Mouse (Mus musculus) neural tube, embryonic 12.5 days (tissue): Measurements from ENCODE around the gene Naa15. TPM values are rescaled to one million over a fixed set of nuclear protein-coding genes. Genes with fewer than 3 reads are reported as not detected.

Source experiments
- ATAC-seq: fragments of 200-750 bp; cut with Nextera tagmentation; 2 replicates; pipeline ENCODE4 v1.8.0; 2017; ENCODE audit warnings: low read depth, mild to moderate bottlenecking, moderate TSS enrichment, moderate library complexity; ENCODE audit not compliant: low FRiP score
- H3K27ac ChIP-seq: fragments of 300-500 bp; sonication (generic); 2 replicates; pipeline ENCODE4 v1.5.1; 2016
- H3K27me3 ChIP-seq: fragments of 300-500 bp; sonication (generic); replicated peaks from 2 replicates; pipeline ENCODE4 v1.6.1; 2016; ENCODE audit warnings: mild to moderate bottlenecking
- H3K36me3 ChIP-seq: fragments of 300-500 bp; sonication (generic); 2 replicates; pipeline ENCODE4 v1.6.1; 2016; ENCODE audit warnings: mild to moderate bottlenecking
- H3K4me1 ChIP-seq: fragments of 300-500 bp; sonication (generic); 2 replicates; pipeline ENCODE4 v1.6.1; 2016
- H3K4me2 ChIP-seq: fragments of 300-500 bp; sonication (generic); replicated peaks from 2 replicates; pipeline ENCODE4 v1.6.1; 2016; ENCODE audit warnings: mild to moderate bottlenecking
- H3K4me3 ChIP-seq: fragments of 300-500 bp; sonication (generic); 2 replicates; pipeline ENCODE4 v1.5.1; 2016
- H3K9ac ChIP-seq: fragments of 300-500 bp; sonication (generic); 2 replicates; pipeline ENCODE4 v1.6.1; 2016; ENCODE audit warnings: mild to moderate bottlenecking
- H3K9me3 ChIP-seq: fragments of 300-500 bp; sonication (generic); 2 replicates; pipeline ENCODE4 v1.6.1; 2016; ENCODE audit warnings: mild to moderate bottlenecking
- WGBS: fragments of 180-500 bp; shearing (Covaris S2); methylation state at CpG from one replicate; pipeline ENCODE4 v1.1.7; 2016; 5-methylcytosine and 5-hydroxymethylcytosine counted together
- polyA plus RNA-seq: library from polyadenylated mRNA; unstranded; fragments of >200 nt; fragmentation: Nextera tagmentation; extraction: Ambion mirVana; gene quantifications from 2 replicates; pipeline ENCODE4 v1.2.1, GENCODE M21; 2016

Gene Naa15
- polyA plus RNA-seq: 57.4 and 65.9 TPM in 2 replicates

DNA sequence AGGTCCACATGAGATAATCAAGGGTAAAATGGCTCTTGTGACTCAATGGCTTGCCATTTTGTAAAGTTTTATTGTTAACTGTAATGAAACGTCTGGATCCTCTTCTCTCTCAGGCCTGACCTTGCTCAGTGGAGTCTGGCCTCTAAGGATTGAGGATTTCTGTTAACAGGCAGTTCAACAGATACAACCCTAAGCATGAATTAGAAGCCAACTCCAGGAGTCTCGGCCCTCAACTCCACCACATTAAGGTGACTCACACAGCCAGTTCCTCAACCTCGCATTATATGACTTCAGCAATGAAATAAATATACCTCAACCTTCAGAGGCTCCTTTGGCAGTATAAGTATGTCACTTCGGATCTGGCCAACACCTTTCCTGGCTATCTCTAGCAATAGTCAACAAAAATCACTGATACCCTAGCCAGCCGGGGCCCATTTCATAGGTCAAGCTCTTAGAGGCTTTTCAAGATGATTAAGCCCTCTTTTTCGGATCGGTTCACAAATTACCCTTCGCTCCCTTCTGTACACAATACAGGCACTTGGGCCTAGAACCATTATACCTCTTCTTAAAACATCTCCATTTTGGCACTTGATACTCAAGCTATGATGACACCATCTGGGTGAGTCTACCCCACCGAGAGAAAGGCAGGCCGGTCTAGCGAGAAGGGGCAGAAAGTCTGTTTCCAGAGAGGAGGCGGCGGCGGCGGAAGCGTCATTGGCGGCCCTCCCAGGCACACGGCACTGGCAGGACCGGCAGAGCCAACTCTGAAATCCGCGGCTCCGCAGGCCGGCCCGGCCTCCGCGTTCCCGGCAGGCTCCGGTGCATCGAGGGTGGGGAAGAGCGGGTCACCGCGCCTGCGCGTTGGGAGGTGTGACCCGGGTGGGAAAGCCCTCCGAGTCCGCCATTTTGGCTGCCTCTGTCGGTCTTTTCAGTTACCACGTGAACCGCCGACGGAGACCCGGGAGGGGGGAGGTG is at the start of gene Naa15:
Gene Naa15, plus strand, starts transcription at position 51 of the 975 bp plus-strand sequence.
- peaks cover 24% of the 10 kb centered on the region for H3K4me1 ChIP-seq
- peak within 1 kb of the TSS; percentile 81 for H3K4me2 ChIP-seq
- H3K27ac ChIP-seq: peak within 1 kb of the TSS; percentile 86
- 5% methylated on average over 43 of the region's 43 CpGs for WGBS
- peak; percentile 89 for ATAC-seq
- peak within 1 kb of the TSS; percentile 98 for H3K9ac ChIP-seq
- H3K9me3 ChIP-seq: no peaks in the 10 kb centered on the region
- H3K4me3 ChIP-seq: peak within 1 kb of the TSS; percentile 100
- no peaks in the 10 kb centered on the region for H3K27me3 ChIP-seq
- no peaks in the 10 kb centered on the region for H3K36me3 ChIP-seq

DNA sequence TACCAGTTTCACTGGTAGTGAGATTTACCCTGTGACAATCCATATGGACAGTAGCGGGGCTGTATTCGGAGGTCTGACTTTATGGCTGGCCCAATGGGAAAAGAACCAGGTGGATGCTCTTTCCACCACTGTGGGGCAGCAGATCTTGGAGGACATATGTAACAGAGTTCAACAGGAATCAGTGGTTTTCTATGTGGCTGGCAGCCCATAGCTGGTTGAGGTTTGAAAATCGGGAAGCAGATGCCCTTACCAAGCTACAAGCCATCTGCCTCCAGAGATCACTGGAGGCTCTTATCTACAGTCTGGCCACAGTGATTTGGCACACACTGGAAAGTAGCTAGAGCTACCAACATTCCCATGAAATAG is 49.4 kb upstream of the Naa15 start:
- Histone ChIP-seq H3K9ac (no peak overlapping the region), H3K4me1 (peaks cover 7% of the 10 kb centered on the region; the same call in 1 of the 2 replicates), H3K36me3 (no peaks in the 10 kb centered on the region), H3K4me3 (no peak overlapping the region; the same call in 1 of the 2 replicates), H3K9me3 (no peaks in the 10 kb centered on the region), H3K27ac (no peak overlapping the region), H3K27me3 (no peaks in the 10 kb centered on the region), H3K4me2 (peak overlapping the region; percentile 76)
- ATAC-seq: no peak
- 13% methylated on average over 3 of the region's 3 CpGs for WGBS

DNA sequence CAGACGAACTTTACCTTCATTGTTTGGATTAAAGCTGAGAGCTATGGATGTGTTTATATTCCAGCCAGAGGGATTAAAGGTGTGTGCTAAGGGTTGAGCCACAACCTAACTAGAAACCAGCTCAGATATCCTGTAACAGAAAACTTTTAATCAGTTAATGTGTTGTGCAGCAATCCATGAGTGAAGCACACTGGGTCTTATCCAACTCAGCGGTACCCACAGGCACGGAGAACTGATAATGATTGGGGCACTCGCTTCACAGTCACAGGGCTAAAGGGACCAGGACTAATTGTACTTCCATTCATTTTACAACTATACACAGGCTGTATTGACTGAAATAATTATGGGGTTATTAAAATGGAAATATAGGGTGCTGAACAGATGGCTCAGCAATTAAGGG is 48.0 kb upstream of the Naa15 start:
- no peaks in the 10 kb centered on the region for H3K36me3 ChIP-seq
- 64% methylated on average over 4 of the region's 4 CpGs for WGBS
- no peak overlapping the region for H3K4me3 ChIP-seq
- H3K4me1 ChIP-seq: peaks cover 7% of the 10 kb centered on the region; the same call in 1 of the 2 replicates
- no peaks in the 10 kb centered on the region for H3K9me3 ChIP-seq
- H3K9ac ChIP-seq: no peak overlapping the region
- no peak overlapping the region for H3K4me2 ChIP-seq
- H3K27me3 ChIP-seq: no peaks in the 10 kb centered on the region
- no peak for ATAC-seq
- no peak overlapping the region for H3K27ac ChIP-seq

DNA sequence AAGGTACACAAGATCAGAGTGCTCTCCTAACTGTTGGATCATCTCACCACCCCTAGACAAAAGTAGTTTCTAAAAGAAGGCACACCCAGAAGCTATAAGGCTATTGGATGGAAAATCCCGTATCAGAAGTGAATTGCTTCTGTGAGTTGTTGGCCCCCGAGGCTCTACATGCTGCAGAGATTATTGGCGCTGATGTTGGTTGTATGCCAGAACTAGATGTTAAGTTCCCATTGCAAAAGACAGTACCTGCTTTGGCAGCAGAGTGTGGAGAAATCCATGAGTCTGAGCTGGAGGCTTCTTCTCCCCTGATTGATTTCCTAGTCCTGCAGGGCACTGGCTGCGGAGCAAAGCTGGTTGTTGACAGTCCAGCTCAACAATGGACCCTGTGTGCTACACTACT is 46.9 kb upstream of the Naa15 start:
- H3K4me3 ChIP-seq: no peak overlapping the region
- H3K4me1 ChIP-seq: peaks cover 7% of the 10 kb centered on the region; the same call in 1 of the 2 replicates
- H3K36me3 ChIP-seq: no peaks in the 10 kb centered on the region
- no peak for ATAC-seq
- WGBS: 83% methylated on average over 4 of the region's 4 CpGs
- H3K4me2 ChIP-seq: no peak overlapping the region
- H3K9me3 ChIP-seq: no peaks in the 10 kb centered on the region
- no peak overlapping the region for H3K9ac ChIP-seq
- no peak overlapping the region for H3K27ac ChIP-seq
- no peaks in the 10 kb centered on the region for H3K27me3 ChIP-seq

DNA sequence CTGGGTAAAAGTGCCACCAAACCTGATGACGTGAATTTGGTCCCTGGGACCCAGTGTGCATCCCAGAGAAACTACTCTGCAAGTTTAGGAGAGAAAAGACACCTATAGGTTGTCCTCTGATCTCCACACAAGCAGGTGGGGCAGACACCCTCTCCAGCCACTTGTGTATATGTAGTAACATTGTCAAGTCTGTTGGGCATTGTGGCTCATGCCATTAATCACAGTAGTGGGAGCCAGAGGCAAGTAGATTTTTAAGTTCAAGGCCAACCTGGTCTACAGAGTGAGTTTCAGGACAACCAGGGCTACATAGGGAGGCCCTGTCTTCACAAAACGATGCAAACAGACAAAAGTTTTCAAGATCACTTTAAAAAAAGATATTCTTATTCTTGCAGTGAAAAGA is 43.1 kb upstream of the Naa15 start:
- no peaks in the 10 kb centered on the region for H3K36me3 ChIP-seq
- H3K27me3 ChIP-seq: no peaks in the 10 kb centered on the region
- H3K9me3 ChIP-seq: peaks cover 5% of the 10 kb centered on the region; the same call in 1 of the 2 replicates
- H3K4me1 ChIP-seq: no peaks in the 10 kb centered on the region
- no peak overlapping the region for H3K27ac ChIP-seq
- no peak overlapping the region for H3K9ac ChIP-seq
- 73% methylated on average over 2 of the region's 2 CpGs for WGBS
- no peak overlapping the region for H3K4me2 ChIP-seq
- ATAC-seq: no peak
- H3K4me3 ChIP-seq: no peak overlapping the region

DNA sequence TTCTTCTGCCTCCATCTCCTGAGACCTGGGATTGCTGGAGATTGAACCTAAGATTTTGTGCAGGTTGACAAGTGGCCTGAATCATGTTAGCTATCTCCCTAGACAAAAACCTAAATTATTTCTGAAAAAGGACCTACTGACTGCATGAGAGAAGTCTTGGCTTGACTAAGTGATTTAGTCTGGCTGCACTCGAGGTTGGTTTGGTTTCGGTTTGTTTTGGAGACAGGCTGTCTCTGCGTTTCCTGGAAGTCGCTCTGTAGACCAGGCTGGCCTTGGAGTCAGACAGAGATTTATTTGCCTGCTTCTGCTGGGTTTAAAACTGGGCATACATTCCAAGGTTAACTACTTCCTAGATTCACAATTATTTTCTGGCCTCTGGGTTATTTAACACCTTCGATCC is 42.1 kb upstream of the Naa15 start:
- Histone ChIP-seq H3K36me3 (no peaks in the 10 kb centered on the region), H3K4me2 (no peak overlapping the region), H3K4me3 (no peak overlapping the region), H3K9me3 (peaks cover 5% of the 10 kb centered on the region; the same call in 1 of the 2 replicates), H3K27me3 (no peaks in the 10 kb centered on the region), H3K9ac (no peak overlapping the region), H3K4me1 (no peaks in the 10 kb centered on the region), H3K27ac (no peak overlapping the region)
- WGBS: 84% methylated on average over 5 of the region's 5 CpGs
- ATAC-seq: no peak

DNA sequence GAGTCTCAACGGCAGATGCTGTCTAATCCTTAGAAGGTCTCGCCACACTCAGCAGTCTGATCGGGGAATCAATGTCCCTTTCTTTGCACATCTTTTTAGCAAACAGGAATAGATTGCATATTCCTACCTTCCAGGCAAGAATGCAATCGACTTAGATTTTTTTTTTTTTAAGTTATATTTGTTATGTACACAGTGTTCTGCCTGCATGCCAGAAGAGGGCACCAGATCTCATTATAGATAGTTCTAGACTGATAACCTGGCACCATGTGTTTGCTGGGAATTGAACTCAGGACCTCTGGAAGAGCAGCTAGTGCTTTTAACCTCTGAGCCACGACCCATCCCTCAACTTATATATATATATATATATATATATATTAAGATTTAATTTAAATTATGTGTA is 41.4 kb upstream of the Naa15 start:
- WGBS: 80% methylated on average over 5 of the region's 5 CpGs
- Histone ChIP-seq H3K9me3 (peaks cover 5% of the 10 kb centered on the region; the same call in 1 of the 2 replicates), H3K27ac (no peak overlapping the region), H3K9ac (no peak overlapping the region), H3K36me3 (no peaks in the 10 kb centered on the region), H3K4me1 (no peaks in the 10 kb centered on the region), H3K4me3 (no peak overlapping the region), H3K4me2 (no peak overlapping the region), H3K27me3 (no peaks in the 10 kb centered on the region)
- ATAC-seq: no peak

DNA sequence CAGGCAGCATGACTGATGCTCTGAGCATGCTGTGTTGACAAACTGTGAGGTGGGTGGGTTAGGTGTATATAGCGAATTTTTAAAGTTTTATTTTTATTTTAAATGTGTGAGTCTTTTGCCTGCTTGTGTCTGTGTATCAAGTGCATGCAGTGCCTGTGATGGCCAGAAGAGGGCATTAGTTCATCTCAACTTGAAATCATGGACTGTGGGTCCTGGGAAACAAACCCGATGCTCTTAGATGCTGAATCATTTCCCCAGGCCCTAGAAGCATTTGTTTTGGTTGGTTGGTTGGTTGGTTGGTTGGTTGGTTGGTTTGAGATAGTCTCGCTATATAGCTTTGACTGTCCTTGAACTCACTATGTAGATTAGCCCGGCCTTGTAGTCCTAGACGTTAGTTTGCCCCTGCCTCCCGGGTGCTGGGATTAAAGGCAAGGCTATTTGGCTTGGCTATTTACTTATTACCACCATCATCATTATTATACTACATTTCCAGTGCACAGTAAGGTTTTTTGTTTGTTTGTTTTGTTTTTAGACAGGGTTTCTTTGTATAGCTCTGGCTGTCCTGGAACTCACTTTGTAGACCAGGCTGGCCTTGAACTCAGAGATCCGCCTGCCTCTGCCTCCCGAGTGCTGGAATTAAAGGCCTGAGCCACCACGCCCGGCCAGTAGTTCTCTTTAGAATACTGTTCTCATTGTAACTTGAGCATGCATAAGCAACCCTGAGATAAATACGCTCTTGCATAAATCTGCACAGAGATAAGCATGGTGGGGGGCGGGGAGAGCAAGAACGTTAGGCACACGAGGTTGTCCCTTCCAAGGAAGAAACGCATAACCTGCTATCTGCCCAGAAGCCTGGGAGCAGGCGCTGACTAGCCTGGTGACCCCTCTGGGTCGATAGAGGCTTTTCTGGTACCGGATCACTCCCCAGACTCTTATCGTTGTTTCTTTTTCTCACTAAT is 39.4 kb upstream of the Naa15 start:
- Histone ChIP-seq H3K36me3 (no peaks in the 10 kb centered on the region), H3K9ac (no peak overlapping the region), H3K4me1 (no peaks in the 10 kb centered on the region), H3K27ac (no peak overlapping the region), H3K4me3 (no peak overlapping the region), H3K9me3 (peaks cover 5% of the 10 kb centered on the region; the same call in 1 of the 2 replicates), H3K27me3 (no peaks in the 10 kb centered on the region), H3K4me2 (no peak overlapping the region)
- WGBS: 87% methylated on average over 19 of the region's 19 CpGs
- no peak for ATAC-seq

DNA sequence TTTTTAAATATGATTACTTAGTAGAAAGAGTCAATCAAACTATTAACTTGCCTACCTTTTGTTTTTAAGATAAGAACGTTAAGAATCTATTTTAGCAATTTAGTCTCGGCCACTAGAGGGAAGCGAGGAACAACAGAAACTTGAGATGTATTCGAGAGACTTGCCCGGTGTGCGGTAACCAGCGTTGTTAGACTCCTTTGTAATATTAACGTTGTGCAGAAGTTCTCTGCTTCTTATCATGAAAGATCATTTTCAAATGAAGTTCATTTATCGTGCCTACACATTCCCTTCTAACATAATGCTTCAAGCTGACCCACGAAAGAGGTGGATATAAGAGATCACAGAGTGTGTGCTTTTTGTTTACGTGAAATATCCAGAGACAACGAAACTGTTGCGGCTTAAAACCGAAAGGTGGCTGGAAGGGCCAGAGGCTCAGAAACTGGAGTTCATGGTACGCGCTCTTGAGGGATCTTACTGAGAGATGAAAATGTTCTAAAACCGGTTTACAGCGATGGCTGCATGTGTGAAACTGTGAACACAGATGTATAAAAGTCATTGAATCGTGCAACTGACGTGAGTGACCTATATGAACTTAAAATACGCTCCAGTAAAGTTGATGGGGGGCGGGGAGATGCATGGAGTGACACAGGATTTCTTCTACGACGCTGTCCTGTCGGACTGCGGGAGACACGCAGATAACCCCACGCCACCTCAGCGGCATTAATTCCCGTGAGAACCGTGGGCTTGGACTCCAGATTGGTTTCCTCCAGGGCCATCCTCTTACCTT is 36.9 kb upstream of the Naa15 start:
- Histone ChIP-seq H3K9ac (no peak overlapping the region), H3K27ac (no peak overlapping the region), H3K9me3 (peaks cover 5% of the 10 kb centered on the region; the same call in 1 of the 2 replicates), H3K4me2 (peak overlapping the region; percentile 22), H3K36me3 (no peaks in the 10 kb centered on the region), H3K27me3 (no peaks in the 10 kb centered on the region), H3K4me1 (no peaks in the 10 kb centered on the region), H3K4me3 (no peak overlapping the region)
- no peak for ATAC-seq
- 53% methylated on average over 31 of the region's 31 CpGs for WGBS

DNA sequence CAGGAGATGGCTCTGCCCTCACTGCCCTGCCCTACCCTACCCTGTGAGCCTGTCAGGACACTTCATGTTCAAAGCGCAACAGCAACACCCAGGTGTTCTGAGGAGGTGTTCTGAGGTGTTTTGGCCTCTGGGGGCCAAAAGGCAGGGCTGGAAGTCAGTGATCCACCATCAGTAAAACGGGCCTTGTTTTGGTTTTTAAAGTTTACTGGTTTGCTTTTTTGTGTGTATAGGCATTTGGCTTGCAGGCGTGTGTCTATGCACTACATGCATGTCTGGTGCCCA is 36.3 kb upstream of the Naa15 start:
- H3K4me3 ChIP-seq: no peak overlapping the region
- H3K36me3 ChIP-seq: no peaks in the 10 kb centered on the region
- H3K4me1 ChIP-seq: no peaks in the 10 kb centered on the region
- no peak overlapping the region for H3K27ac ChIP-seq
- no peak overlapping the region for H3K9ac ChIP-seq
- H3K9me3 ChIP-seq: peaks cover 5% of the 10 kb centered on the region; the same call in 1 of the 2 replicates
- 86% methylated on average over 3 of the region's 3 CpGs for WGBS
- ATAC-seq: no peak
- H3K27me3 ChIP-seq: no peaks in the 10 kb centered on the region
- H3K4me2 ChIP-seq: peak overlapping the region; percentile 22

DNA sequence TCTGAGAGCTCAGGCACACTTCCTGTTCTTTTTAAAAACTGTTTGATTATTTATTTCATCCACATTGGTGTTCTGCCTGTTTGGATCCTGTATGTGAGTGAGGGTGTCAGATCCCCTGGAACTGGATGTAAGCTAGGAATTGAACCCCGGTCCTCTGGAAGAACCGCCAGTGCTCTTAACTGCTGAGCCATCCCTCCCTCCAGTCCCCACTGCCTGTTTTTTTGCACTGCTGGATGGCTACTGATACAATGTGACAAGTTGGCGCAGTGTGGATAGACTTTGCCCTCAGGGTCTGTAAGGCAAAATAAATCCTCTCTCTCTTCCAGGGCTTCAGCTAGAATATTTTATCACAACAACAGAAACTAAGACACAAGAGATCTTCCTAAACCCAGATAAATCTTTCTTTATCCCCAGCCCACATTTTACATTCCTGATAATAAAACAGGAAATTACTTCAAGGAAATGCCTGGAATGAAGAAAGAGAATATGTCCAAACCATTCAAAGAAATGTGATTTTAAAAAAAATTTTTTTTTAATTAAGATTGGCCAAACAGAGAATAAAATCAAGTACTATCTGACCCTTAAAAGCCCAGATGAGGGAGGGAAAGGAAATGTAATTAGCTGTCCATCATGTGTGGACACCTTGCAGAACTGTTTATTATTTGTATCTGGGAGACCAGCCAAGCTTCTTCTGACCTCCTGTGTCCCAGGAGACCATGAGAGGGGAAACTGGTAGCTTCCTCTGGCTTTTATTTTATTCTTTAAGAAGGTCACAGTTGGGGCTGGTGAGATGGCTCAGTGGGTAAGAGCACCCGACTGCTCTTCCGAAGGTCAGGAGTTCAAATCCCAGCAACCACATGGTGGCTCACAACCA is 34.9 kb upstream of the Naa15 start:
- Histone ChIP-seq H3K9me3 (0 out of 2 replicates have a peak, but pooled peaks cover under 1% of the 10 kb centered on the region), H3K27me3 (no peaks in the 10 kb centered on the region), H3K4me1 (no peaks in the 10 kb centered on the region), H3K36me3 (no peaks in the 10 kb centered on the region), H3K9ac (no peak overlapping the region), H3K27ac (no peak overlapping the region), H3K4me3 (no peak overlapping the region), H3K4me2 (no peak overlapping the region)
- ATAC-seq: no peak
- 71% methylated on average over 5 of the region's 5 CpGs for WGBS
